Mouse (Mus musculus) MEL (cell line): Measurements from ENCODE around the gene Ppil2. TPM values are rescaled to one million over a fixed set of nuclear protein-coding genes. Genes with fewer than 3 reads are reported as not detected.

Experiments
- DNase-seq: peaks from one replicate; pipeline ENCODE4 v3.0.0; 2011; ENCODE audit warnings: low read depth, low spot score
- H3K27ac ChIP-seq: 2 replicates; pipeline ENCODE4 v1.5.1; 2012; ENCODE audit warnings: low read depth, mild to moderate bottlenecking, control low read depth, low read length, moderate library complexity; ENCODE audit not compliant: control insufficient read depth
- H3K27me3 ChIP-seq, 2 experiments: fragments of 150-350 bp in 1 of 2; sonication (generic) in 1 of 2; 2 replicates each; pipeline ENCODE4 v1.6.1; 2012; ENCODE audit warnings: low read length in 2 of 2, mild to moderate bottlenecking in 2 of 2, improper control_type of control experiment in 1 of 2, moderate library complexity in 1 of 2; ENCODE audit not compliant: insufficient read depth in 2 of 2, control insufficient read depth in 1 of 2
- H3K36me3 ChIP-seq, 2 experiments: 2 replicates each; pipeline ENCODE4 v1.6.1; 2012 to 2014; ENCODE audit warnings: low read length in 2 of 2, improper control_type of control experiment in 1 of 2, inconsistent platforms in 1 of 2, mild to moderate bottlenecking in 1 of 2; ENCODE audit not compliant: insufficient read depth in 2 of 2, control insufficient read depth in 1 of 2
- H3K4me1 ChIP-seq, 2 experiments: fragments of 150-350 bp in 1 of 2; sonication (generic) in 1 of 2; 2 replicates each; pipeline ENCODE4 v1.6.1; 2012; ENCODE audit warnings: low read length in 2 of 2, improper control_type of control experiment in 1 of 2, mild to moderate bottlenecking in 1 of 2; ENCODE audit not compliant: insufficient read depth in 2 of 2, control insufficient read depth in 1 of 2
- H3K4me3 ChIP-seq, 2 experiments: fragments of 150-350 bp in 1 of 2; sonication (generic) in 1 of 2; 2 replicates each; pipeline ENCODE4 v1.5.1; 2012; ENCODE audit warnings: low read depth in 2 of 2, low read length in 2 of 2, mild to moderate bottlenecking in 2 of 2, moderate library complexity in 2 of 2, control low read depth in 1 of 2, improper control_type of control experiment in 1 of 2; ENCODE audit not compliant: control insufficient read depth in 1 of 2, insufficient read depth in 1 of 2
- H3K79me2 ChIP-seq: 2 replicates; pipeline ENCODE4 v1.6.1; 2012; ENCODE audit warnings: mild to moderate bottlenecking, low read length, moderate library complexity; ENCODE audit not compliant: control insufficient read depth, poor library complexity, insufficient read depth
- H3K9ac ChIP-seq: 2 replicates; pipeline ENCODE4 v1.6.1; 2012; ENCODE audit warnings: low read depth, mild to moderate bottlenecking, control low read depth, low read length, moderate library complexity; ENCODE audit not compliant: control insufficient read depth, poor library complexity, severe bottlenecking
- H3K9me3 ChIP-seq: fragments of 150-350 bp; sonication (generic); replicated peaks from 2 replicates; pipeline ENCODE4 v1.6.1; 2012; ENCODE audit warnings: mild to moderate bottlenecking, low read length, improper control_type of control experiment, moderate library complexity; ENCODE audit not compliant: insufficient read depth
- CTCF ChIP-seq, 3 experiments: IDR thresholded peaks in 2 of 3; conservative IDR thresholded peaks in 1 of 3; 2 replicates each; pipeline ENCODE4 v1.5.1; 2011 to 2012; ENCODE audit warnings: low read length in 3 of 3, low read depth in 2 of 3, mild to moderate bottlenecking in 2 of 3, improper control_type of control experiment in 1 of 3, inconsistent platforms in 1 of 3, mixed read lengths in 1 of 3, moderate library complexity in 1 of 3; ENCODE audit not compliant: control insufficient read depth in 1 of 3, insufficient read depth in 1 of 3, poor library complexity in 1 of 3, severe bottlenecking in 1 of 3
- ELF1 ChIP-seq: IDR thresholded peaks from 2 replicates; pipeline ENCODE4 v1.6.1; 2014; ENCODE audit warnings: low read depth, mild to moderate bottlenecking, inconsistent platforms, low read length, improper control_type of control experiment, moderate library complexity
- EP300 ChIP-seq, 2 experiments: IDR thresholded peaks; 2 replicates each; pipeline ENCODE4 v1.6.1; 2011; ENCODE audit warnings: improper control_type of control experiment in 2 of 2, low read length in 2 of 2, low read depth in 1 of 2, mild to moderate bottlenecking in 1 of 2
- JUND ChIP-seq: IDR thresholded peaks from 2 replicates; pipeline ENCODE4 v1.6.1; 2011; ENCODE audit warnings: low read depth, mild to moderate bottlenecking, improper control_type of control experiment, low read length
- NELFE ChIP-seq: IDR thresholded peaks from 2 replicates; pipeline ENCODE4 v1.6.1; 2011; ENCODE audit warnings: low read depth, low read length, improper control_type of control experiment
- POLR2A ChIP-seq, 2 experiments: IDR thresholded peaks; 2 replicates each; pipeline ENCODE4 v1.6.1; 2011 to 2012; ENCODE audit warnings: low read length in 2 of 2, mild to moderate bottlenecking in 2 of 2, control low read depth in 1 of 2, improper control_type of control experiment in 1 of 2, low read depth in 1 of 2, moderate library complexity in 1 of 2; ENCODE audit not compliant: control insufficient read depth in 1 of 2, insufficient read depth in 1 of 2, poor library complexity in 1 of 2
- POLR2AphosphoS2 ChIP-seq: IDR thresholded peaks from 2 replicates; pipeline ENCODE4 v1.6.1; 2011; ENCODE audit warnings: low read length, improper control_type of control experiment
- POLR2AphosphoS5 ChIP-seq: IDR thresholded peaks from 2 replicates; pipeline ENCODE4 v1.6.1; 2012; ENCODE audit warnings: low read depth, borderline replicate concordance, mild to moderate bottlenecking, inconsistent platforms, low read length, moderate library complexity, mixed read lengths
- SIN3A ChIP-seq: IDR thresholded peaks from 2 replicates; pipeline ENCODE4 v1.6.1; 2012; ENCODE audit warnings: low read length, improper control_type of control experiment, inconsistent platforms
- SMC3 ChIP-seq: IDR thresholded peaks from 2 replicates; pipeline ENCODE4 v1.6.1; 2011; ENCODE audit warnings: low read depth, low read length, improper control_type of control experiment
- TBP ChIP-seq: IDR thresholded peaks from 2 replicates; pipeline ENCODE4 v1.8.0; 2011; ENCODE audit warnings: low read depth, low read length, improper control_type of control experiment
- USF1 ChIP-seq: IDR thresholded peaks from 2 replicates; pipeline ENCODE4 v1.6.1; 2014; ENCODE audit warnings: low read depth, mild to moderate bottlenecking, inconsistent platforms, low read length, improper control_type of control experiment, moderate library complexity
- polyA plus RNA-seq, 2 experiments: library from polyadenylated mRNA; stranded (reverse) in 1 of 2; unstranded in 1 of 2; fragments of >175 nt in 1 of 2; fragments of >200 nt in 1 of 2; gene quantifications; 2 replicates each; pipeline versions ENCODE4 v1.2.1 to v1.2.4; 2012; ENCODE audit warnings: low replicate concordance in 2 of 2, low read depth in 1 of 2; ENCODE audit not compliant: insufficient read length in 2 of 2, insufficient read depth in 1 of 2, missing spikeins in 1 of 2
- total RNA-seq: library from RNA; depleted of rRNA; stranded (reverse); fragments of 300-350 nt; gene quantifications from 2 replicates; pipeline ENCODE4 v1.2.3, GENCODE M21; 2012

Ppil2 gene
- total and polyA plus RNA-seq, 3 experiments: 62.9 to 81.2 TPM; not detected in 1

DNA sequence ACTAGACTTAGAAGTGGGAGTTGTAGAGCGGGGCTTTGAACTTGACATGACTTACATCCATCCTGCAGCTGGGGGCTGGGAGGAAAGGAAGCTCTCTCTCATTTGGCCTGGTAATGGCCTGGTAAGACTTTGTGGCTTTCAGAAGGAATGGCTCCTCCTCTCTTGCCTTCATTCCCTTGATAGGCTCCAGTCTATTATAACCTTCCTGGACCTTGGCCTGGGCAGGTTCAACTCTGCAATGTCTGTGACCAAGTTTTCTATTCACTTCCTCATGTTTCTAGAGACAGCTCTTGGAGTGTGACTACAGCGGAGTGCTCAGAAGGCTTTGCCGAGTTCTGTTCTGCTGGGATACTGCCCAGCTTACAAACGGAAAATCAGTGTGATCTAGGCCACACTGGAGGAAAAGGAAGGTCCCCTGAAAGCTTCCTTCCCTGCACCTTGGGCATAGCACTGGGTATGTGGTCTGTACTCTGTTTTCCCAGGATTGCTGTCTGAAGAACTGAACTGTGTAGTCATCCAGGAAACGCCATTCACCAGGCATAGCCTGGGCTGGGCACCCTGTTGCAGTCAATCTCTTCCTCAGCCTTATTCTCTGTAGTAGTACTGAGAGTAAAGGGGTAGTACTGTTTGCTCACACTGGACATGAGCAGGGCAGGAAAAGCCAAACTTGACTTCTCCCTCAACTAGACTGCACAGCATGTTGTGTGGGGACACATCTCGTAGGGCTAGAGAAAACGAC, 39.6 kb upstream of the Ppil2 start:
- no peak overlapping the region for H3K4me3 ChIP-seq
- peaks cover 2 to 5% of the 10 kb centered on the region in 2 experiments; a peak in 3 of 4 replicates for H3K4me1 ChIP-seq
- H3K36me3 ChIP-seq: peaks cover 5 to 9% of the 10 kb centered on the region in 2 experiments
- TF ChIP-seq POLR2AphosphoS5 (no peak), USF1 (no peak), POLR2AphosphoS2 (peak; percentile 28; the same call in 1 of the 2 replicates), EP300 (IDR thresholded peaks at IDR 0.05; ENCODE audit: low read depth in 1 of 2, low read length in 2 of 2) (no peak), POLR2A (IDR thresholded peaks at IDR 0.05; ENCODE audit: control insufficient read depth in 1 of 2, insufficient read depth in 1 of 2, low read depth in 1 of 2, low read length in 2 of 2, poor library complexity in 1 of 2) (peak in 1 of 2 experiments; percentile 33; a peak in 1 of 4 replicates)
- no peak overlapping the region for H3K9ac ChIP-seq
- peaks cover 18% of the 10 kb centered on the region for H3K79me2 ChIP-seq
- no peak for DNase-seq
- H3K27ac ChIP-seq: no peak overlapping the region
- H3K9me3 ChIP-seq: no peaks in the 10 kb centered on the region
- H3K27me3 ChIP-seq: no peaks in the 10 kb centered on the region

GRCm38 (mm10) chr16:17148084-17148483, 37.0 kb upstream of the Ppil2 start:
- Histone ChIP-seq H3K9ac (peak overlapping the region; percentile 67), H3K36me3 (peaks cover 0 to 9% of the 10 kb centered on the region in 2 experiments; a peak in 2 of 4 replicates)
- TF ChIP-seq SMC3: peak; percentile 42
- TF ChIP-seq SIN3A: peak; percentile 29; the same call in 1 of the 2 replicates
- peak; percentile 17; the same call in 1 of the 2 replicates for TF ChIP-seq NELFE
- TF ChIP-seq TBP: peak; percentile 30; the same call in 1 of the 2 replicates
- peak; percentile 23 to 44; a peak in 1 of 4 replicates for TF ChIP-seq POLR2A (IDR thresholded peaks at IDR 0.05; ENCODE audit: control insufficient read depth in 1 of 2, insufficient read depth in 1 of 2, low read depth in 1 of 2, low read length in 2 of 2, poor library complexity in 1 of 2)
- TF ChIP-seq EP300 (IDR thresholded peaks at IDR 0.05; ENCODE audit: low read depth in 1 of 2, low read length in 2 of 2): 0 out of 4 replicates have a peak, but pooled peaks of 1 of the 2 experiments have one; percentile 5
- TF ChIP-seq ELF1: no peak
- TF ChIP-seq JUND: no peak
- peak; percentile 35 to 64 (median 52); a peak in 5 of 6 replicates for TF ChIP-seq CTCF (IDR thresholded peaks at IDR 0.05 in 2 of 3, conservative IDR thresholded peaks at IDR 0.05 in 1 of 3; ENCODE audit: control insufficient read depth in 1 of 3, insufficient read depth in 1 of 3, low read depth in 2 of 3, low read length in 3 of 3, poor library complexity in 1 of 3, severe bottlenecking in 1 of 3)
- TF ChIP-seq, all 39 proteins: peak for 7

More at GRCm38 (mm10) chr16:17148084-17148483, 37.0 kb upstream of the Ppil2 start:
- H3K4me1 ChIP-seq: peaks cover 2 to 8% of the 10 kb centered on the region in 2 experiments; a peak in 3 of 4 replicates
- H3K9me3 ChIP-seq: no peaks in the 10 kb centered on the region
- H3K27me3 ChIP-seq: no peaks in the 10 kb centered on the region
- H3K27ac ChIP-seq: peak overlapping the region; percentile 46
- H3K4me3 ChIP-seq: peak overlapping the region; percentile 68 to 69
- peak; percentile 85 for DNase-seq
- H3K79me2 ChIP-seq: peaks cover 18% of the 10 kb centered on the region
